Mouse (Mus musculus) left cerebral cortex, postnatal 25 days (tissue): ENCODE measurements around the gene Dsp. TPM values are rescaled to one million over a fixed set of nuclear protein-coding genes. Genes with fewer than 3 reads are reported as not detected.
A peak's percentile ranks its signal among the peaks of the same experiment; 100 is the strongest.

Experiments used
- DNase-seq, 2 experiments: peaks; one replicate each; pipeline ENCODE4 v3.0.0; 2022; ENCODE audit warnings: low spot score in 2 of 2, mixed read lengths in 1 of 2
- intact Hi-C: fragments of 180-260 bp; cut with DNase I; formaldehyde crosslinking; loops from one replicate; pipeline ENCODE4 v1.15.1; 2025
- total RNA-seq, 2 experiments: library from RNA; stranded (reverse); gene quantifications; 2 replicates each; pipeline ENCODE4 v1.2.3; 2021

The Dsp gene
- total RNA-seq, 2 experiments from 2014 or later, result 0.16 TPM

GRCm38 (mm10) chr13:38167056-38167455 lies 16.0 kb downstream of the Dsp start:
- intact Hi-C loops, result no loop called here
- no peak for DNase-seq

GRCm38 (mm10) chr13:38170707-38171144 lies 19.6 kb downstream of the Dsp start:
- DNase-seq, result no peak
- intact Hi-C loops, result no loop called here

- intact Hi-C loops, result no loop called here
These were observed 42.3 kb downstream of the Dsp start for GRCm38 (mm10) chr13:38193406-38193805.

GRCm38 (mm10) chr13:38201413-38201812 lies 50.3 kb downstream of the Dsp start:
- no peak for DNase-seq
- intact Hi-C loops, result no loop called here

More at GRCm38 (mm10) chr13:38193406-38193805, 42.3 kb downstream of the Dsp start:
- DNase-seq, result no peak

GRCm38 (mm10) chr13:38204171-38204570 lies 53.1 kb downstream of the Dsp start:
- DNase-seq, result no peak
- intact Hi-C loops, result no loop called here

GRCm38 (mm10) chr13:38204702-38205482 lies 53.8 kb downstream of the Dsp start, which contains the start of gene Snrnp48:
Gene Snrnp48 (plus strand): TSS chr13:38204938.
- intact Hi-C loops, result loop anchor here (5.0 kb wide), 2 partner anchors 143 to 213 kb away; partner anchors contain the start of gene Ssr1
- DNase-seq, result peak; percentile 89 to 94

- no peak for DNase-seq
- intact Hi-C loops, result no loop called here
These were observed 60.0 kb downstream of the Dsp start for GRCm38 (mm10) chr13:38211122-38211521.

- intact Hi-C loops, result loop anchor here (5.0 kb wide), 1 partner anchor 166 kb away; no protein-coding TSS in a partner anchor
- no peak for DNase-seq
These were observed 67.6 kb downstream of the Dsp start for GRCm38 (mm10) chr13:38218686-38219085.

GRCm38 (mm10) chr13:38220331-38220730 lies 69.2 kb downstream of the Dsp start:
- intact Hi-C loops, result loop anchor here (10.0 kb wide), 1 partner anchor 374 kb away; no protein-coding TSS in a partner anchor

GRCm38 (mm10) chr13:38230177-38230821 lies 79.2 kb downstream of the Dsp start:
- intact Hi-C loops, result no loop called here
- peak in 1 of 2 experiments; percentile 11 for DNase-seq

More at GRCm38 (mm10) chr13:38220331-38220730, 69.2 kb downstream of the Dsp start:
- peak in 1 of 2 experiments; percentile 9 for DNase-seq

- intact Hi-C loops, result no loop called here
- DNase-seq, result no peak
These were observed 81.3 kb downstream of the Dsp start for GRCm38 (mm10) chr13:38232411-38232810.

GRCm38 (mm10) chr13:38232856-38233625 lies 81.9 kb downstream of the Dsp start:
- intact Hi-C loops, result no loop called here
- no peak for DNase-seq

GRCm38 (mm10) chr13:38234651-38235050 lies 83.6 kb downstream of the Dsp start:
- no peak for DNase-seq
- intact Hi-C loops, result no loop called here

- no peak for DNase-seq
- intact Hi-C loops, result no loop called here
These were observed 84.3 kb downstream of the Dsp start for GRCm38 (mm10) chr13:38235370-38235769.

- no peak for DNase-seq
These were observed 97.1 kb downstream of the Dsp start for GRCm38 (mm10) chr13:38248151-38248550.

More at GRCm38 (mm10) chr13:38248151-38248550, 97.1 kb downstream of the Dsp start:
- intact Hi-C loops, result no loop called here

Other genes with a start within 250 kb of the Dsp start
- 10 to 100 TPM; 89.9 to 90.9 TPM for gene Ssr1, start 157.1 kb upstream of the Dsp start, total RNA-seq
- 10 to 100 TPM; 21.4 to 25.9 TPM for gene Riok1, start 114.3 kb upstream of the Dsp start, total RNA-seq
- 1 to 10 TPM; 5.3 to 5.4 TPM for gene Cage1, start 114.2 kb upstream of the Dsp start, total RNA-seq
- gene Snrnp48, start 53.6 kb downstream of the Dsp start, total RNA-seq, result 10 to 100 TPM; 18.4 to 26.1 TPM
- 10 to 100 TPM in 1 of 2 experiments, 1 to 10 TPM in 1; 8.3 to 12.4 TPM for gene Bmp6, start 193.8 kb downstream of the Dsp start, total RNA-seq